In the genomic region with DNA sequence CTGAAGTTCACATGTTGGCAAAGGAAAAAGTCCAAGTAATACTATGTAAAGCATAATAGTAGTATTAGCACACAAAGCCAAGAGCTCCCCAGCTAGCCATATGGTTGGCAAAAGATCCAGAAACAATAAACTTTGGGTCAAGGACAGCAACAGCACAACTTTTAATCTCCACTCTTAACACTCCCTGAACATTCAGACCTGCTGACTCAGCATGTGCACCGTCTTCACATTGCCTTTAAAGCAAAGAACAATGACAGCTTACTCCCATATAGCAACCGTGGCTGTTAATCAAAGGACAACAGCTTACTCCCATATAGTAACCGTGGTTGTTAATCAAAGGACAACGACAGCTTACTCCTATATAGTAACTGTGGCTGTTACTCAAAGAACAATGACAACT, we compare ENCODE assay signal across 21 mouse cellular contexts. TPM values are rescaled to one million over a fixed set of nuclear protein-coding genes. Genes with fewer than 3 reads are reported as not detected.
A peak's percentile ranks its signal among the peaks of the same experiment; 100 is the strongest.
DNase-seq lines count a peak whose midpoint lies in the region; ATAC-seq and TF ChIP-seq lines count a peak whose summit lies in the region.
"Had no signal": no experiment of that assay in that cellular context is flagged by ENCODE, and none has a peak within 500 bp of the region (broad histone marks: within the 10 kb centered on the region; RNA-seq: fewer than 3 reads in every experiment).

No protein-coding gene starts in this region.

- H3K4me2 ChIP-seq in liver, embryonic 15.5 days = no peak overlapping the region
- no peak overlapping the region for H3K4me2 ChIP-seq in liver, embryonic 11.5 days
- no peak overlapping the region for H3K4me2 ChIP-seq in CH12.LX (ENCODE audit: insufficient read depth, low read depth, poor library complexity, severe bottlenecking)
- no peak overlapping the region for H3K4me2 ChIP-seq in forebrain, postnatal 0 days (ENCODE audit: low read depth)
- H3K4me2 ChIP-seq: forebrain, embryonic 13.5 days; heart, embryonic 13.5 days; hindbrain, embryonic 12.5 days had no signal

- H3K36me3 ChIP-seq in liver, embryonic 15.5 days (replicated peaks) = 0 out of 2 replicates have a peak, but pooled peaks cover 2% of the 10 kb centered on the region
- H3K36me3 ChIP-seq in liver, embryonic 11.5 days (ENCODE audit: control insufficient read depth, insufficient read depth, low read length) = peaks cover 2% of the 10 kb centered on the region; the same call in 1 of the 2 replicates
- peaks cover 11 to 54% of the 10 kb centered on the region in 2 experiments for H3K36me3 ChIP-seq in CH12.LX (replicated peaks in 1 of 2; ENCODE audit: control insufficient read depth in 1 of 2, insufficient read depth in 1 of 2, low read length in 1 of 2)
- H3K36me3 ChIP-seq in MEL (ENCODE audit: control insufficient read depth in 1 of 2, insufficient read depth in 2 of 2, low read length in 2 of 2) = peaks cover 0 to 15% of the 10 kb centered on the region in 2 experiments; a peak in 3 of 4 replicates
- peaks cover 41% of the 10 kb centered on the region for H3K36me3 ChIP-seq in forebrain, postnatal 0 days (ENCODE audit: insufficient read depth)

- no peak for ATAC-seq in liver, embryonic 15.5 days (ENCODE audit: insufficient read depth)
- no peak for ATAC-seq in liver, embryonic 11.5 days (replicated peaks; ENCODE audit: low FRiP score)
- no peak for ATAC-seq in forebrain, postnatal 0 days
- ATAC-seq: CD4-positive, CD25-positive, alpha-beta regulatory T cell, adult 4 months; forebrain, embryonic 13.5 days; hindbrain, embryonic 16.5 days; inflammation-experienced regulatory T-cells, adult 6 months had no signal

- H3K27me3 ChIP-seq in liver, embryonic 15.5 days = no peaks in the 10 kb centered on the region
- H3K27me3 ChIP-seq in liver, embryonic 11.5 days (replicated peaks; ENCODE audit: control insufficient read depth, insufficient read depth, low read length) = no peaks in the 10 kb centered on the region
- no peaks in the 10 kb centered on the region for H3K27me3 ChIP-seq in CH12.LX (replicated peaks)
- no peaks in the 10 kb centered on the region for H3K27me3 ChIP-seq in MEL (ENCODE audit: control insufficient read depth in 1 of 2, insufficient read depth in 2 of 2, low read length in 2 of 2)
- no peaks in the 10 kb centered on the region for H3K27me3 ChIP-seq in forebrain, postnatal 0 days (ENCODE audit: insufficient read depth, low read length)
- H3K27me3 ChIP-seq: forebrain, embryonic 13.5 days; heart, embryonic 13.5 days; hindbrain, embryonic 12.5 days had no signal

- WGBS in liver, embryonic 15.5 days (ENCODE audit: insufficient replicate concordance) = 41% methylated on average over 4 of the region's 4 CpGs
- 73% methylated on average over 4 of the region's 4 CpGs for WGBS in liver, embryonic 11.5 days
- 58% methylated on average over 4 of the region's 4 CpGs for WGBS in forebrain, postnatal 0 days

- 0 out of 2 replicates have a peak overlapping the region, but pooled peaks have one; percentile 3 for H3K27ac ChIP-seq in liver, embryonic 15.5 days (replicated peaks)
- no peak overlapping the region for H3K27ac ChIP-seq in liver, embryonic 11.5 days (ENCODE audit: low read depth, low read length)
- H3K27ac ChIP-seq in CH12.LX (ENCODE audit: insufficient read depth, low read depth) (no peak overlapping the region), MEL (ENCODE audit: control insufficient read depth, low read depth, low read length) (no peak overlapping the region)
- H3K27ac ChIP-seq in forebrain, postnatal 0 days (ENCODE audit: low read depth, low read length) = no peak overlapping the region
- H3K27ac ChIP-seq: embryonic facial prominence, embryonic 10.5 days; forebrain, embryonic 13.5 days; gastrocnemius, adult 2 months; heart, embryonic 13.5 days; hindbrain, embryonic 12.5 days had no signal

- TF ChIP-seq EP300 in CH12.LX (IDR thresholded peaks at IDR 0.05; ENCODE audit: low read length) = no peak
- no peak for TF ChIP-seq EP300 in MEL (IDR thresholded peaks at IDR 0.05; ENCODE audit: low read depth in 1 of 2, low read length in 2 of 2)

- no peak overlapping the region for H3K4me3 ChIP-seq in liver, embryonic 15.5 days (replicated peaks)
- no peak overlapping the region for H3K4me3 ChIP-seq in liver, embryonic 11.5 days (ENCODE audit: low read depth, low read length)
- no peak overlapping the region for H3K4me3 ChIP-seq in CH12.LX (replicated peaks in 1 of 3; ENCODE audit: low read depth in 2 of 3, low read length in 2 of 3, poor library complexity in 1 of 3)
- H3K4me3 ChIP-seq in MEL (ENCODE audit: control insufficient read depth in 1 of 2, insufficient read depth in 1 of 2, low read depth in 2 of 2, low read length in 2 of 2) = no peak overlapping the region
- H3K4me3 ChIP-seq in forebrain, postnatal 0 days (ENCODE audit: low read depth, low read length) = no peak overlapping the region
- H3K4me3 ChIP-seq: embryonic facial prominence, embryonic 10.5 days; forebrain, embryonic 13.5 days; gastrocnemius, adult 2 months; heart, embryonic 13.5 days; hindbrain, embryonic 12.5 days had no signal

- dilution Hi-C loops in CH12.LX (cut with MboI; ENCODE audit: extremely low pct_ligation_motif_present, extremely low pct_unique_long_range_greater_than_20kb, low sequenced_read_pairs) = no loop called here

- no peaks in the 10 kb centered on the region for H3K9me3 ChIP-seq in liver, embryonic 15.5 days (replicated peaks)
- H3K9me3 ChIP-seq in liver, embryonic 11.5 days (ENCODE audit: control insufficient read depth, low read length) = no peaks in the 10 kb centered on the region
- no peaks in the 10 kb centered on the region for H3K9me3 ChIP-seq in CH12.LX (replicated peaks; ENCODE audit: low read length)
- H3K9me3 ChIP-seq in MEL (replicated peaks; ENCODE audit: insufficient read depth, low read length) = no peaks in the 10 kb centered on the region
- no peaks in the 10 kb centered on the region for H3K9me3 ChIP-seq in forebrain, postnatal 0 days (ENCODE audit: low read length)
- H3K9me3 ChIP-seq: embryonic facial prominence, embryonic 10.5 days; forebrain, embryonic 13.5 days; heart, embryonic 13.5 days; hindbrain, embryonic 12.5 days had no signal

- intact Hi-C loops in heart, postnatal 25 days (cut with DNase I) = no loop called here

- TF ChIP-seq CTCF in CH12.LX (conservative IDR thresholded peaks at IDR 0.05 in 1 of 2, IDR thresholded peaks at IDR 0.05 in 1 of 2; ENCODE audit: low read depth in 2 of 2, low read length in 2 of 2) = no peak
- TF ChIP-seq CTCF in MEL (IDR thresholded peaks at IDR 0.05 in 2 of 3, conservative IDR thresholded peaks at IDR 0.05 in 1 of 3; ENCODE audit: control insufficient read depth in 1 of 3, insufficient read depth in 1 of 3, low read depth in 2 of 3, low read length in 3 of 3, poor library complexity in 1 of 3, severe bottlenecking in 1 of 3) = no peak
- TF ChIP-seq CTCF in forebrain, postnatal 0 days (IDR thresholded peaks at IDR 0.05; ENCODE audit: low read depth) = no peak

- no peak overlapping the region for H3K9ac ChIP-seq in liver, embryonic 15.5 days
- H3K9ac ChIP-seq in liver, embryonic 11.5 days (ENCODE audit: low read depth, low read length) = no peak overlapping the region
- H3K9ac ChIP-seq in CH12.LX (ENCODE audit: insufficient read depth, low read depth) (no peak overlapping the region), MEL (ENCODE audit: control insufficient read depth, low read depth, low read length, poor library complexity, severe bottlenecking) (no peak overlapping the region)
- H3K9ac ChIP-seq in forebrain, postnatal 0 days = no peak overlapping the region
- H3K9ac ChIP-seq: forebrain, embryonic 13.5 days; heart, embryonic 13.5 days; hindbrain, embryonic 12.5 days had no signal

- DNase-seq in heart, adult 11 months = peak; percentile 44
- DNase-seq in heart, postnatal 25 days (ENCODE audit: low spot score) = no peak
- no peak for DNase-seq in liver, embryonic 11.5 days (ENCODE audit: low spot score)
- DNase-seq in CH12.LX (ENCODE audit: extremely low read depth) (no peak), MEL (ENCODE audit: low read depth, low spot score) (no peak)
- no peak for DNase-seq in left cerebral cortex, adult 9 months (ENCODE audit: low spot score in 2 of 2)
- DNase-seq in forebrain, postnatal 0 days = no peak
- DNase-seq: cerebellum, adult 11-12 months; cerebellum, adult 9-10 months; cerebellum, postnatal 25 days; gastrocnemius, adult 2 months; gastrocnemius, postnatal 25 days; heart, postnatal 4 days had no signal

- no peak for TF ChIP-seq RAD21 in CH12.LX (IDR thresholded peaks at IDR 0.05; ENCODE audit: low read depth, low read length)
- no peak for TF ChIP-seq RAD21 in MEL (IDR thresholded peaks at IDR 0.05; ENCODE audit: low read depth, low read length)

- no peaks in the 10 kb centered on the region for H3K79me2 ChIP-seq in CH12.LX (replicated peaks; ENCODE audit: control insufficient read depth, extremely low read depth, insufficient read depth, poor library complexity, severe bottlenecking)
- H3K79me2 ChIP-seq in MEL (ENCODE audit: control insufficient read depth, insufficient read depth, low read length, poor library complexity) = no peaks in the 10 kb centered on the region

- in situ Hi-C loops in CH12.LX (cut with MboI; ENCODE audit: low pct_ligation_motif_present, low pct_unique_long_range_greater_than_20kb, low sequenced_read_pairs) = no loop called here

- TF ChIP-seq POLR2A in CH12.LX (IDR thresholded peaks at IDR 0.05; ENCODE audit: low read depth, low read length) (no peak), MEL (IDR thresholded peaks at IDR 0.05; ENCODE audit: control insufficient read depth in 1 of 2, insufficient read depth in 1 of 2, low read depth in 1 of 2, low read length in 2 of 2, poor library complexity in 1 of 2) (no peak)

- H3K4me1 ChIP-seq in liver, embryonic 15.5 days (replicated peaks) = peaks cover 22% of the 10 kb centered on the region
- no peaks in the 10 kb centered on the region; the same call in 1 of the 2 replicates for H3K4me1 ChIP-seq in liver, embryonic 11.5 days (replicated peaks; ENCODE audit: control insufficient read depth, insufficient read depth, low read length)
- H3K4me1 ChIP-seq in CH12.LX (ENCODE audit: control insufficient read depth in 1 of 2, insufficient read depth in 2 of 2) (peaks cover 2 to 38% of the 10 kb centered on the region in 2 experiments), MEL (ENCODE audit: control insufficient read depth in 1 of 2, insufficient read depth in 2 of 2, low read length in 2 of 2) (peaks cover 7 to 21% of the 10 kb centered on the region in 2 experiments; a peak in 2 of 4 replicates)
- H3K4me1 ChIP-seq in forebrain, postnatal 0 days (ENCODE audit: insufficient read depth) = no peaks in the 10 kb centered on the region
- H3K4me1 ChIP-seq: hindbrain, embryonic 12.5 days had no signal

RNA-seq across cellular contexts. Expression of gene Slc23a2, which starts 48.3 kb away (rescaled TPM):
- 10 to 100 TPM; 13.5 to 14.5 TPM for total RNA-seq in heart, postnatal 25 days (2021)
- polyA plus RNA-seq in liver, embryonic 15.5 days (2015; fragmentation: Nextera tagmentation; extraction: Ambion mirVana) = 3.0 and 3.7 TPM in 2 replicates
- 7.2 and 7.9 TPM in 2 replicates for polyA plus RNA-seq in liver, embryonic 11.5 days (2014; fragmentation: Nextera tagmentation; extraction: Ambion mirVana)
- total RNA-seq in CH12.LX (2012; rRNA removed) (11.8 and 13.4 TPM in 2 replicates), CH12.LX (2014; rRNA removed) (10.6 and 11.0 TPM in 2 replicates), MEL (2012; rRNA removed) (6.5 and 7.9 TPM in 2 replicates)
- polyA plus RNA-seq in CH12.LX (2012; ENCODE audit: insufficient read length, low read depth) (20.3 and 21.7 TPM in 2 replicates), MEL (2012; ENCODE audit: insufficient read depth in 1 of 2, insufficient read length in 2 of 2, low read depth in 1 of 2, low replicate concordance in 2 of 2, missing spikeins in 1 of 2) (10 to 100 TPM in 1 of 2 experiments, not detected in 1; 10.3 TPM)
- 49.2 and 57.2 TPM in 2 replicates for total RNA-seq in forebrain, postnatal 0 days (2014; rRNA removed)
- 29.0 and 36.2 TPM in 2 replicates for polyA plus RNA-seq in forebrain, postnatal 0 days (2015; fragmentation: Nextera tagmentation; extraction: Ambion mirVana)
